Mouse (Mus musculus): ENCODE results near the gene Glb1. TPM values are rescaled to one million over a fixed set of nuclear protein-coding genes. Genes with fewer than 3 reads are reported as not detected.

The Glb1 gene
- polyA plus RNA-seq, 1 experiment from 2014 or later, result 37.3 TPM

Other genes starting within 250 kb of the Glb1 start
- not detected in 2 replicates for gene Bcl2a1c, start 70.9 kb upstream of the Glb1 start, polyA plus RNA-seq (2015; fragmentation: Nextera tagmentation; extraction: Ambion mirVana)
- 198 and 204 TPM in 2 replicates for gene Crtap, start 10.4 kb upstream of the Glb1 start, polyA plus RNA-seq (2015; fragmentation: Nextera tagmentation; extraction: Ambion mirVana)
- gene Tmppe, start within 50 bp of the Glb1 start, polyA plus RNA-seq (2015; fragmentation: Nextera tagmentation; extraction: Ambion mirVana), result 10.6 and 10.9 TPM in 2 replicates
- 5.3 and 7.3 TPM in 2 replicates for gene Ccr4, start 103.8 kb downstream of the Glb1 start, polyA plus RNA-seq (2015; fragmentation: Nextera tagmentation; extraction: Ambion mirVana)
- 3.0 and 3.9 TPM in 2 replicates for gene C130032M10Rik, start 114.6 kb downstream of the Glb1 start, polyA plus RNA-seq (2015; fragmentation: Nextera tagmentation; extraction: Ambion mirVana)
- gene Trim71, start 163.3 kb downstream of the Glb1 start, polyA plus RNA-seq (2015; fragmentation: Nextera tagmentation; extraction: Ambion mirVana), result 0.23 and 0.24 TPM in 2 replicates
- 58.1 and 65.9 TPM in 2 replicates for gene Cnot10, start 239.1 kb downstream of the Glb1 start, polyA plus RNA-seq (2015; fragmentation: Nextera tagmentation; extraction: Ambion mirVana)